Mouse (Mus musculus) ES-E14 (cell line): ENCODE results near the gene Fam19a5.

Experiments
- CHD2 ChIP-seq: IDR thresholded peaks from 2 replicates; pipeline ENCODE4 v1.6.1; 2014; ENCODE audit warnings: mild to moderate bottlenecking, low read depth, low read length, inconsistent platforms
- HCFC1 ChIP-seq: IDR thresholded peaks from 2 replicates; pipeline ENCODE4 v1.6.1; 2012; ENCODE audit warnings: low read length, inconsistent platforms, borderline replicate concordance; ENCODE audit not compliant: insufficient read depth
- MAFK ChIP-seq: IDR thresholded peaks from 2 replicates; pipeline ENCODE4 v1.6.1; 2014; ENCODE audit warnings: mild to moderate bottlenecking, low read depth, low read length, inconsistent platforms; ENCODE audit not compliant: insufficient read depth
- ZC3H11A ChIP-seq: IDR thresholded peaks from 2 replicates; pipeline ENCODE4 v1.6.1; 2012; ENCODE audit warnings: low read depth, mild to moderate bottlenecking, inconsistent platforms, low read length, borderline replicate concordance
- ZNF384 ChIP-seq: IDR thresholded peaks from 2 replicates; pipeline ENCODE4 v1.6.1; 2012; ENCODE audit warnings: low read depth, low read length, inconsistent platforms

- TF ChIP-seq MAFK (no peak), ZNF384 (no peak), HCFC1 (no peak), CHD2 (no peak), ZC3H11A (no peak)
Observed at GRCm38 (mm10) chr15:87793661-87794060, 249.6 kb downstream of the Fam19a5 start.
